Mouse (Mus musculus): ENCODE data around the gene Tbc1d22a. TPM values are rescaled to one million over a fixed set of nuclear protein-coding genes. Genes with fewer than 3 reads are reported as not detected.
"Not testable (repeated sequence)": the region's sequence is repeated elsewhere in the genome, so short reads cannot be mapped to it uniquely, and the experiment has no call there.

Gene Tbc1d22a
- polyA plus RNA-seq, 1 experiment from 2014 or later: 8.7 TPM

- WGBS: 82% methylated on average over 7 of the region's 7 CpGs
- ATAC-seq (replicated peaks; ENCODE audit: low FRiP score): no peak
Measured at GRCm38 (mm10) chr15:86203292-86203793, 10.9 kb upstream of the Tbc1d22a start.

GRCm38 (mm10) chr15:86203942-86204561 lies 10.2 kb upstream of the Tbc1d22a start:
- H3K4me3 ChIP-seq (ENCODE audit: low read depth, low read length): no peak overlapping the region
- WGBS: 43% methylated on average over 7 of the region's 7 CpGs
- H3K36me3 ChIP-seq (ENCODE audit: control insufficient read depth, insufficient read depth, low read length): no peaks in the 10 kb centered on the region
- H3K4me1 ChIP-seq (replicated peaks; ENCODE audit: control insufficient read depth, insufficient read depth, low read length): no peaks in the 10 kb centered on the region
- no peaks in the 10 kb centered on the region for H3K27me3 ChIP-seq (ENCODE audit: control insufficient read depth, insufficient read depth, low read length)
- H3K9me3 ChIP-seq (ENCODE audit: control insufficient read depth, low read length): no peaks in the 10 kb centered on the region
- no peak for DNase-seq (ENCODE audit: low spot score)
- no peak overlapping the region for H3K4me2 ChIP-seq (ENCODE audit: low read depth, low read length, severe bottlenecking)
- no peak overlapping the region for H3K27ac ChIP-seq (ENCODE audit: low read depth, low read length)
- ATAC-seq (replicated peaks; ENCODE audit: low FRiP score): no peak
- H3K9ac ChIP-seq (ENCODE audit: low read length): no peak overlapping the region

More at GRCm38 (mm10) chr15:86203292-86203793, 10.9 kb upstream of the Tbc1d22a start:
- H3K4me3 ChIP-seq (ENCODE audit: low read depth, low read length): no peak overlapping the region
- no peak for DNase-seq (ENCODE audit: low spot score)
- H3K9ac ChIP-seq (ENCODE audit: low read length): no peak overlapping the region
- H3K9me3 ChIP-seq (ENCODE audit: control insufficient read depth, low read length): no peaks in the 10 kb centered on the region
- no peak overlapping the region for H3K27ac ChIP-seq (ENCODE audit: low read depth, low read length)
- no peaks in the 10 kb centered on the region for H3K4me1 ChIP-seq (replicated peaks; ENCODE audit: control insufficient read depth, insufficient read depth, low read length)
- H3K36me3 ChIP-seq (ENCODE audit: control insufficient read depth, insufficient read depth, low read length): no peaks in the 10 kb centered on the region
- H3K27me3 ChIP-seq (ENCODE audit: control insufficient read depth, insufficient read depth, low read length): no peaks in the 10 kb centered on the region
- H3K4me2 ChIP-seq (ENCODE audit: low read depth, low read length, severe bottlenecking): no peak overlapping the region

GRCm38 (mm10) chr15:86205300-86205699 lies 9.0 kb upstream of the Tbc1d22a start:
- Histone ChIP-seq H3K4me3 (ENCODE audit: low read depth, low read length) (no peak overlapping the region), H3K36me3 (ENCODE audit: control insufficient read depth, insufficient read depth, low read length) (no peaks in the 10 kb centered on the region), H3K9ac (ENCODE audit: low read length) (no peak overlapping the region), H3K27me3 (ENCODE audit: control insufficient read depth, insufficient read depth, low read length) (no peaks in the 10 kb centered on the region), H3K27ac (ENCODE audit: low read depth, low read length) (no peak overlapping the region), H3K4me2 (ENCODE audit: low read depth, low read length, severe bottlenecking) (no peak overlapping the region), H3K4me1 (replicated peaks; ENCODE audit: control insufficient read depth, insufficient read depth, low read length) (no peaks in the 10 kb centered on the region), H3K9me3 (ENCODE audit: control insufficient read depth, low read length) (no peaks in the 10 kb centered on the region)
- 59% methylated on average over 2 of the region's 2 CpGs for WGBS
- peak; percentile 67 for DNase-seq (ENCODE audit: low spot score)
- no peak for ATAC-seq (replicated peaks; ENCODE audit: low FRiP score)

GRCm38 (mm10) chr15:86206385-86206784 lies 7.9 kb upstream of the Tbc1d22a start:
- no peak overlapping the region for H3K27ac ChIP-seq (ENCODE audit: low read depth, low read length)
- DNase-seq (ENCODE audit: low spot score) (no peak), ATAC-seq (replicated peaks; ENCODE audit: low FRiP score) (no peak)
- H3K4me1 ChIP-seq (replicated peaks; ENCODE audit: control insufficient read depth, insufficient read depth, low read length): no peaks in the 10 kb centered on the region
- no peak overlapping the region for H3K9ac ChIP-seq (ENCODE audit: low read length)
- H3K4me2 ChIP-seq (ENCODE audit: low read depth, low read length, severe bottlenecking): no peak overlapping the region
- H3K9me3 ChIP-seq (ENCODE audit: control insufficient read depth, low read length): no peaks in the 10 kb centered on the region
- no peaks in the 10 kb centered on the region for H3K36me3 ChIP-seq (ENCODE audit: control insufficient read depth, insufficient read depth, low read length)
- 71% methylated on average over 4 of the region's 4 CpGs for WGBS
- H3K4me3 ChIP-seq (ENCODE audit: low read depth, low read length): no peak overlapping the region
- no peaks in the 10 kb centered on the region for H3K27me3 ChIP-seq (ENCODE audit: control insufficient read depth, insufficient read depth, low read length)

GRCm38 (mm10) chr15:86212193-86212592 lies 2.1 kb upstream of the Tbc1d22a start:
- H3K27me3 ChIP-seq (ENCODE audit: control insufficient read depth, insufficient read depth, low read length); H3K9ac ChIP-seq (ENCODE audit: low read length); DNase-seq (ENCODE audit: low spot score); H3K4me3 ChIP-seq (ENCODE audit: low read depth, low read length); ATAC-seq (replicated peaks; ENCODE audit: low FRiP score); H3K4me2 ChIP-seq (ENCODE audit: low read depth, low read length, severe bottlenecking); H3K9me3 ChIP-seq (ENCODE audit: control insufficient read depth, low read length); H3K36me3 ChIP-seq (ENCODE audit: control insufficient read depth, insufficient read depth, low read length); H3K27ac ChIP-seq (ENCODE audit: low read depth, low read length): not testable (repeated sequence)
- WGBS: 96% methylated on average over 5 of the region's 5 CpGs
- peaks cover 11% of the 10 kb centered on the region for H3K4me1 ChIP-seq (replicated peaks; ENCODE audit: control insufficient read depth, insufficient read depth, low read length)

GRCm38 (mm10) chr15:86214549-86215201 lies 416 bp downstream of the Tbc1d22a start:
- Histone ChIP-seq H3K9me3 (ENCODE audit: control insufficient read depth, low read length) (no peaks in the 10 kb centered on the region), H3K36me3 (ENCODE audit: control insufficient read depth, insufficient read depth, low read length) (no peaks in the 10 kb centered on the region), H3K9ac (ENCODE audit: low read length) (peak overlapping the region; percentile 90), H3K27me3 (ENCODE audit: control insufficient read depth, insufficient read depth, low read length) (no peaks in the 10 kb centered on the region), H3K4me3 (ENCODE audit: low read depth, low read length) (peak overlapping the region; percentile 85), H3K4me2 (ENCODE audit: low read depth, low read length, severe bottlenecking) (peak overlapping the region; percentile 98), H3K27ac (ENCODE audit: low read depth, low read length) (0 out of 2 replicates have a peak overlapping the region, but pooled peaks have one; percentile 46), H3K4me1 (replicated peaks; ENCODE audit: control insufficient read depth, insufficient read depth, low read length) (peaks cover 11% of the 10 kb centered on the region)
- WGBS: 14% methylated on average over 25 of the region's 25 CpGs
- ATAC-seq (replicated peaks; ENCODE audit: low FRiP score) (peak; percentile 63), DNase-seq (ENCODE audit: low spot score) (no peak)

GRCm38 (mm10) chr15:86216641-86217040 lies 2.4 kb downstream of the Tbc1d22a start:
- 78% methylated on average over 9 of the region's 9 CpGs for WGBS
- H3K4me3 ChIP-seq (ENCODE audit: low read depth, low read length); ATAC-seq (replicated peaks; ENCODE audit: low FRiP score); H3K9me3 ChIP-seq (ENCODE audit: control insufficient read depth, low read length); H3K9ac ChIP-seq (ENCODE audit: low read length); H3K27ac ChIP-seq (ENCODE audit: low read depth, low read length); H3K36me3 ChIP-seq (ENCODE audit: control insufficient read depth, insufficient read depth, low read length); DNase-seq (ENCODE audit: low spot score); H3K27me3 ChIP-seq (ENCODE audit: control insufficient read depth, insufficient read depth, low read length); H3K4me2 ChIP-seq (ENCODE audit: low read depth, low read length, severe bottlenecking): not testable (repeated sequence)
- peaks cover 11% of the 10 kb centered on the region for H3K4me1 ChIP-seq (replicated peaks; ENCODE audit: control insufficient read depth, insufficient read depth, low read length)

GRCm38 (mm10) chr15:86219534-86220228 lies 5.4 kb downstream of the Tbc1d22a start:
- Histone ChIP-seq H3K9ac (ENCODE audit: low read length) (no peak overlapping the region), H3K4me2 (ENCODE audit: low read depth, low read length, severe bottlenecking) (no peak overlapping the region), H3K4me3 (ENCODE audit: low read depth, low read length) (no peak overlapping the region), H3K4me1 (replicated peaks; ENCODE audit: control insufficient read depth, insufficient read depth, low read length) (peaks cover 4% of the 10 kb centered on the region), H3K27ac (ENCODE audit: low read depth, low read length) (no peak overlapping the region), H3K36me3 (ENCODE audit: control insufficient read depth, insufficient read depth, low read length) (no peaks in the 10 kb centered on the region), H3K9me3 (ENCODE audit: control insufficient read depth, low read length) (no peaks in the 10 kb centered on the region), H3K27me3 (ENCODE audit: control insufficient read depth, insufficient read depth, low read length) (no peaks in the 10 kb centered on the region)
- WGBS: 88% methylated on average over 7 of the region's 7 CpGs
- DNase-seq (ENCODE audit: low spot score) (no peak), ATAC-seq (replicated peaks; ENCODE audit: low FRiP score) (no peak)

All from forebrain, embryonic 11.5 days (tissue).